Mouse (Mus musculus): Measurements from ENCODE around the gene Tet2. TPM values are rescaled to one million over a fixed set of nuclear protein-coding genes. Genes with fewer than 3 reads are reported as not detected.

Tet2 gene
- polyA plus RNA-seq, 1 experiment, result 1.8 TPM

DNA sequence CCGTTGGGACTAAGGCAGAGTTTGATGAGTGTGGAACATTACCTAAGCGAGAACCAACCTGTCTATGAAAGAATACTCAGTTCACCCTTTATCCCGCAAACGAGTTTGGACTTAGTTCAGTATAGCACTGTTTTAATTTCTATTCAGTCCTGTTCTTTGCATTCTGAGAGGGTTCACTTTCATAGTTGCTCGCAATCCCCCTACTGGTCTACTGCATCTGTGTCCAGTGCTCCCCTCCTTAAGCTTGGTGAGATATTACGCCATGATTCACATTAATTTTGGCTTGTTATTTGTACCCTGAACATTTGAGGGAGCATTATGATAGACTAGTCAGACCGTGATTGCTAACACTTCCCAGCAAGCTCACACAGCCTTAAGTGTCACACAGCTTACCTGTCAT lies 76.1 kb downstream of the Tet2 start:
- Histone ChIP-seq H3K4me1 (peaks cover 27% of the 10 kb centered on the region), H3K4me3 (replicated peaks) (no peak overlapping the region), H3K27me3 (replicated peaks) (no peaks in the 10 kb centered on the region), H3K9me3 (no peaks in the 10 kb centered on the region), H3K36me3 (replicated peaks; ENCODE audit: low read length) (peaks cover 85% of the 10 kb centered on the region)
- TF ChIP-seq FLI1 (IDR thresholded peaks at IDR 0.05; ENCODE audit: low read length) (no peak), GATA1 (IDR thresholded peaks at IDR 0.05; ENCODE audit: borderline replicate concordance, low read length) (no peak)

DNA sequence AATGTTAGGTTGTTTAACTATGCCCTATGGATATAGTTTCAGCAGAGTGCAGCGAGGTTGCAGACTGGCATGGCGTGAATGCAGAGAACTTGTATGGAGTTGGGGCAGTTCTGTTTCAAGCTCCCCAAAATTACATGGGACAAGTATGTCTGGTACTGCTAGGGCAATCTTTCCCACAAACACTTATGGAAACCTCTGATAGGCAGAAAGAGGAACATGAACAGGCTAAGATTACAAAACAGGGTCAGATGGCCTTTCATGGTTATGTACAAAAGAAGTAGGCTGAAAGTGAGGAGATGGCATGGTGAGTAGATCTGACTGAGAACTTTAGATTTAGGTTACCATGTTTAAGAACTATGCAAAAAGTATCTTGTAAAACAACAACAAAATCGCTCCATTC lies 81.7 kb downstream of the Tet2 start:
- no peaks in the 10 kb centered on the region for H3K9me3 ChIP-seq
- no peaks in the 10 kb centered on the region for H3K27me3 ChIP-seq (replicated peaks)
- peaks cover 18% of the 10 kb centered on the region for H3K4me1 ChIP-seq
- H3K4me3 ChIP-seq (replicated peaks), result no peak overlapping the region
- peaks cover 59% of the 10 kb centered on the region for H3K36me3 ChIP-seq (replicated peaks; ENCODE audit: low read length)
- TF ChIP-seq FLI1 (IDR thresholded peaks at IDR 0.05; ENCODE audit: low read length) (no peak), GATA1 (IDR thresholded peaks at IDR 0.05; ENCODE audit: borderline replicate concordance, low read length) (no peak)

DNA sequence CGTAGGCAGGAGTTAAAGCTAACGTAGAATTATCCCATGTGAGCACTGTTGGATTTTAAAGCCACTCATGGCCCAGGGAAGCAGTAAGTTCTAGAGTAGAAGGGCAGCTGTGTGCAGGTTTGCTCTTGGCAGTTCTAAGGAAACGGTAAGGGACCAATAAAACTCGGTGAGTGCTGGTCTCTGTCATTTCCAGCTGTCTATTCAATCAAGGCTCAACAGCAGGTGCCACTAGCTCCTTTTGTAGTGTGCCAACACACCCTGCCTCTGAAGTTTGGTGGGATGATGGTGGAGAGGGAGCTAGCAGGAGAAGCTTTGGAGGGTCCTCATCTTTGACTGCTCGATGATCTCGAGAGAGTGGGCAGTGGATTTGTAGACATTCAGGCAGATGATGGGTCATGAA lies 82.5 kb downstream of the Tet2 start:
- Histone ChIP-seq H3K27me3 (replicated peaks) (no peaks in the 10 kb centered on the region), H3K4me3 (replicated peaks) (no peak overlapping the region), H3K4me1 (peaks cover 18% of the 10 kb centered on the region), H3K36me3 (replicated peaks; ENCODE audit: low read length) (peaks cover 52% of the 10 kb centered on the region), H3K9me3 (no peaks in the 10 kb centered on the region)
- no peak for TF ChIP-seq GATA1 (IDR thresholded peaks at IDR 0.05; ENCODE audit: borderline replicate concordance, low read length)
- TF ChIP-seq FLI1 (IDR thresholded peaks at IDR 0.05; ENCODE audit: low read length), result no peak

GRCm38 (mm10) chr3:133462059-133462458 lies 82.9 kb downstream of the Tet2 start:
- Histone ChIP-seq H3K36me3 (replicated peaks; ENCODE audit: low read length) (peaks cover 48% of the 10 kb centered on the region), H3K9me3 (no peaks in the 10 kb centered on the region), H3K4me3 (replicated peaks) (no peak overlapping the region), H3K4me1 (peaks cover 14% of the 10 kb centered on the region), H3K27me3 (replicated peaks) (no peaks in the 10 kb centered on the region)
- no peak for TF ChIP-seq GATA1 (IDR thresholded peaks at IDR 0.05; ENCODE audit: borderline replicate concordance, low read length)
- TF ChIP-seq FLI1 (IDR thresholded peaks at IDR 0.05; ENCODE audit: low read length), result no peak

GRCm38 (mm10) chr3:133459174-133459573 lies 85.8 kb downstream of the Tet2 start:
- Histone ChIP-seq H3K36me3 (replicated peaks; ENCODE audit: low read length) (peaks cover 24% of the 10 kb centered on the region), H3K9me3 (no peaks in the 10 kb centered on the region), H3K4me1 (peaks cover 9% of the 10 kb centered on the region), H3K27me3 (replicated peaks) (no peaks in the 10 kb centered on the region), H3K4me3 (replicated peaks) (no peak overlapping the region)
- TF ChIP-seq GATA1 (IDR thresholded peaks at IDR 0.05; ENCODE audit: borderline replicate concordance, low read length), result no peak
- no peak for TF ChIP-seq FLI1 (IDR thresholded peaks at IDR 0.05; ENCODE audit: low read length)

DNA sequence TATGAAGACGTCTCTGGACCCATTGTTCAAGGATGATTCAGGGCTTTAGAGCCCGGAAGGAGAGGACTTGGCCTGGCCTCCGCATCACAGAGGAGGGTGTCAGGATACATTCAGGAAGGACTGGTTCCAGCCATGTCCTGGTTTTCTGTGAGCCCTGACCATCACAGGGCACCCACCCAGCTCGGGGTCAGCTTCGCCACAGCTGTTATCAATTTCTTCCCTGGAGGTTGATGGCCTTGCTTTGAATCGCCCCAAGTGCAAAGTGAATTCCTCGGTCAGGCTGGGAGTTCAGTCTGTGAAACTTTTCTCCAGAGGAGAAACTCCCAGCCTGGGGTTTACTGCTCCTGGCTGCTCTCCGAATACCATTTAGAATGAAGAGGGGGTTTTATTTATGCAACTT lies 91.0 kb downstream of the Tet2 start:
- H3K36me3 ChIP-seq (replicated peaks; ENCODE audit: low read length), result no peaks in the 10 kb centered on the region
- peaks cover 12% of the 10 kb centered on the region for H3K9me3 ChIP-seq
- H3K4me1 ChIP-seq, result no peaks in the 10 kb centered on the region
- no peaks in the 10 kb centered on the region for H3K27me3 ChIP-seq (replicated peaks)
- H3K4me3 ChIP-seq (replicated peaks), result no peak overlapping the region
- TF ChIP-seq FLI1 (IDR thresholded peaks at IDR 0.05; ENCODE audit: low read length) (no peak), GATA1 (IDR thresholded peaks at IDR 0.05; ENCODE audit: borderline replicate concordance, low read length) (no peak)

GRCm38 (mm10) chr3:133436919-133437320 lies 108.0 kb downstream of the Tet2 start:
- Histone ChIP-seq H3K36me3 (replicated peaks; ENCODE audit: low read length) (no peaks in the 10 kb centered on the region), H3K27me3 (replicated peaks) (no peaks in the 10 kb centered on the region), H3K4me1 (no peaks in the 10 kb centered on the region), H3K4me3 (replicated peaks) (no peak overlapping the region), H3K9me3 (0 out of 2 replicates have a peak, but pooled peaks cover 5% of the 10 kb centered on the region)
- no peak for TF ChIP-seq FLI1 (IDR thresholded peaks at IDR 0.05; ENCODE audit: low read length)
- no peak for TF ChIP-seq GATA1 (IDR thresholded peaks at IDR 0.05; ENCODE audit: borderline replicate concordance, low read length)

DNA sequence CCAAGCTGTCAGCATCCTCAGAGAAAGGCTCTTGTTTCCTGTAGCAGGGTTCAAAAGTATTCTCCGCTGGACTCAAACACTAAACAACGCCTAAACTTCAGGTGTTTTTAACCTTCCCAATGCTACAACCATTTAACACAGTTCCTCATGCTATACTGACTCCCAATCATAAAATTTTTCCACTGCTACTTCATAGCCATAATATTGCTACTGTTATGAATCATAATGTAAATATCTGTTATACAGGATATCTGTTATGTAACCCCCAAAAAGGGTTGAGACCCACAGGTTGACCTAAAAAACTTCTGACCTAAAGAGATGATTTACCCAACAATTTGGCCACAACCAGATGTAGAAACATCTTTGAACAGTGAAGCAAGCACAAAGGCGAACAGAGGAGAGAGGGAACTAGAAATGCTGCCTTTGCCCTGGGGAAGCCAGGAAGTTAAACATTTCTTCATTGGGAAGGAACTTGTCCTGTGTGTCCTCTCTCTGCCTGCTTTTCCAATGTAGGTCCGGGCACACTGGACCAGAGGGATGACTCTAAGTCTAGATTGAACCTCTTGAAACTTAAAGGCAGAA lies 108.6 kb downstream of the Tet2 start:
- Histone ChIP-seq H3K27me3 (replicated peaks) (no peaks in the 10 kb centered on the region), H3K4me3 (replicated peaks) (no peak overlapping the region), H3K36me3 (replicated peaks; ENCODE audit: low read length) (no peaks in the 10 kb centered on the region), H3K4me1 (no peaks in the 10 kb centered on the region), H3K9me3 (0 out of 2 replicates have a peak, but pooled peaks cover 5% of the 10 kb centered on the region)
- TF ChIP-seq GATA1 (IDR thresholded peaks at IDR 0.05; ENCODE audit: borderline replicate concordance, low read length) (no peak), FLI1 (IDR thresholded peaks at IDR 0.05; ENCODE audit: low read length) (no peak)

GRCm38 (mm10) chr3:133435774-133436148 lies 109.2 kb downstream of the Tet2 start:
- no peaks in the 10 kb centered on the region for H3K4me1 ChIP-seq
- 0 out of 2 replicates have a peak, but pooled peaks cover 5% of the 10 kb centered on the region for H3K9me3 ChIP-seq
- no peak overlapping the region for H3K4me3 ChIP-seq (replicated peaks)
- H3K36me3 ChIP-seq (replicated peaks; ENCODE audit: low read length), result no peaks in the 10 kb centered on the region
- no peaks in the 10 kb centered on the region for H3K27me3 ChIP-seq (replicated peaks)
- no peak for TF ChIP-seq GATA1 (IDR thresholded peaks at IDR 0.05; ENCODE audit: borderline replicate concordance, low read length)
- no peak for TF ChIP-seq FLI1 (IDR thresholded peaks at IDR 0.05; ENCODE audit: low read length)

GRCm38 (mm10) chr3:133435141-133435773 lies 109.7 kb downstream of the Tet2 start:
- no peak overlapping the region for H3K4me3 ChIP-seq (replicated peaks)
- no peak for TF ChIP-seq FLI1 (IDR thresholded peaks at IDR 0.05; ENCODE audit: low read length)
- TF ChIP-seq GATA1 (IDR thresholded peaks at IDR 0.05; ENCODE audit: borderline replicate concordance, low read length), result no peak

More at GRCm38 (mm10) chr3:133435141-133435773, 109.7 kb downstream of the Tet2 start:
- Histone ChIP-seq H3K36me3 (replicated peaks; ENCODE audit: low read length) (no peaks in the 10 kb centered on the region), H3K9me3 (0 out of 2 replicates have a peak, but pooled peaks cover 5% of the 10 kb centered on the region), H3K4me1 (no peaks in the 10 kb centered on the region), H3K27me3 (replicated peaks) (no peaks in the 10 kb centered on the region)

Data from megakaryocyte, embryonic 14.5 days (primary cell).